9 mouse cellular contexts compared by ENCODE assay signal in genomic region chr17:24676187-24676586, GRCm38 (mm10). TPM values are rescaled to one million over a fixed set of nuclear protein-coding genes. Genes with fewer than 3 reads are reported as not detected.
DNase-seq lines count a peak whose midpoint lies in the region; ATAC-seq and TF ChIP-seq lines count a peak whose summit lies in the region.
"Had no signal": no experiment of that assay in that cellular context is flagged by ENCODE, and none has a peak within 500 bp of the region (broad histone marks: within the 10 kb centered on the region; RNA-seq: fewer than 3 reads in every experiment).

No protein-coding gene starts in this region.

- 51% methylated on average over 2 of the region's 2 CpGs for WGBS in forebrain, embryonic 12.5 days
- 64% methylated on average over 2 of the region's 2 CpGs for WGBS in kidney, postnatal 0 days

- no peaks in the 10 kb centered on the region for H3K27me3 ChIP-seq in forebrain, embryonic 12.5 days
- H3K27me3 ChIP-seq in kidney, postnatal 0 days (ENCODE audit: insufficient read depth, low read length): no peaks in the 10 kb centered on the region
- H3K27me3 ChIP-seq: lung, embryonic 15.5 days had no signal

- TF ChIP-seq CTCF in kidney, postnatal 0 days (IDR thresholded peaks at IDR 0.05; ENCODE audit: low read depth): peak; percentile 85

- peak; percentile 57 for DNase-seq in heart, adult 8-10 months (ENCODE audit: low spot score)
- no peak for DNase-seq in heart, postnatal 25 days (ENCODE audit: low spot score)
- DNase-seq in brain, adult 2 months (ENCODE audit: low read depth, low spot score): peak; percentile 83
- DNase-seq in kidney, postnatal 0 days (ENCODE audit: low spot score): peak; percentile 85
- peak; percentile 90 for DNase-seq in lung, postnatal 36 days
- peak; percentile 84 for DNase-seq in testis, postnatal 10 days (ENCODE audit: low spot score)

- H3K9ac ChIP-seq in forebrain, embryonic 12.5 days: no peak overlapping the region
- no peak overlapping the region for H3K9ac ChIP-seq in kidney, postnatal 0 days (ENCODE audit: low read depth, low read length)
- H3K9ac ChIP-seq: lung, embryonic 15.5 days had no signal

- peaks cover 20% of the 10 kb centered on the region for H3K4me1 ChIP-seq in forebrain, embryonic 12.5 days
- peaks cover 13% of the 10 kb centered on the region for H3K4me1 ChIP-seq in kidney, postnatal 0 days (replicated peaks; ENCODE audit: insufficient read depth, low read length)

- no peak overlapping the region for H3K4me3 ChIP-seq in forebrain, embryonic 12.5 days (replicated peaks)
- H3K4me3 ChIP-seq in kidney, postnatal 0 days (replicated peaks; ENCODE audit: low read depth, low read length): no peak overlapping the region
- H3K4me3 ChIP-seq: lung, embryonic 15.5 days had no signal

- no peak overlapping the region for H3K4me2 ChIP-seq in forebrain, embryonic 12.5 days
- H3K4me2 ChIP-seq in kidney, postnatal 0 days (ENCODE audit: low read length): no peak overlapping the region
- H3K4me2 ChIP-seq: lung, embryonic 15.5 days had no signal

- peak; percentile 85 for ATAC-seq in CD4-positive, CD25-positive, alpha-beta regulatory T cell, adult 4 months
- peak; percentile 44; the same call in 1 of the 2 replicates for ATAC-seq in forebrain, embryonic 12.5 days (ENCODE audit: low FRiP score)
- ATAC-seq in kidney, postnatal 0 days (replicated peaks; ENCODE audit: low FRiP score, low read depth): 0 out of 2 replicates have a peak, but pooled peaks have one; percentile 23

- H3K36me3 ChIP-seq in forebrain, embryonic 12.5 days (replicated peaks): peaks cover 48% of the 10 kb centered on the region
- peaks cover 41% of the 10 kb centered on the region for H3K36me3 ChIP-seq in kidney, postnatal 0 days (ENCODE audit: insufficient read depth, low read length)

- H3K27ac ChIP-seq in forebrain, embryonic 12.5 days: no peak overlapping the region
- H3K27ac ChIP-seq in kidney, postnatal 0 days: no peak overlapping the region
- H3K27ac ChIP-seq: lung, embryonic 15.5 days had no signal

- no peaks in the 10 kb centered on the region for H3K9me3 ChIP-seq in forebrain, embryonic 12.5 days
- H3K9me3 ChIP-seq in kidney, postnatal 0 days (replicated peaks; ENCODE audit: low read length): no peaks in the 10 kb centered on the region
- H3K9me3 ChIP-seq: lung, embryonic 15.5 days had no signal

- intact Hi-C loops in heart, postnatal 25 days (cut with DNase I): loop anchor here (1.0 kb wide), 1 partner anchor 31 kb away; the partner anchor contains the start of gene Tbl3

RNA-seq across cellular contexts. Expression of gene Zfp598, which starts 6.7 kb away (rescaled TPM):
- total RNA-seq in heart, adult 8-10 months (2022): 10 to 100 TPM; 14.3 to 17.0 (median 15.9) TPM
- total RNA-seq in heart, postnatal 25 days (2021): 10 to 100 TPM; 17.5 to 17.9 TPM
- polyA plus RNA-seq in CD4-positive, CD25-positive, alpha-beta regulatory T cell, adult 4 months (2017; shearing (Covaris generic)): 1 to 10 TPM; 3.7 to 5.4 TPM
- polyA plus RNA-seq in forebrain, embryonic 12.5 days (2016; fragmentation: Nextera tagmentation; extraction: Ambion mirVana): 25.5 and 26.9 TPM in 2 replicates
- 17.5 and 18.1 TPM in 2 replicates for polyA plus RNA-seq in kidney, postnatal 0 days (2015; fragmentation: Nextera tagmentation; extraction: Ambion mirVana)

RNA-seq across cellular contexts. Expression of gene Syngr3, which starts 13.6 kb away (rescaled TPM):
- total RNA-seq in heart, adult 8-10 months (2022): under 1 TPM in 2 of 4 experiments, not detected in 2; 0.14 to 0.24 TPM
- not detected for total RNA-seq in heart, postnatal 25 days (2021)
- 1 to 10 TPM; 1.1 TPM for polyA plus RNA-seq in CD4-positive, CD25-positive, alpha-beta regulatory T cell, adult 4 months (2017; shearing (Covaris generic))
- polyA plus RNA-seq in forebrain, embryonic 12.5 days (2016; fragmentation: Nextera tagmentation; extraction: Ambion mirVana): 27.8 and 33.5 TPM in 2 replicates
- 1.4 and 1.7 TPM in 2 replicates for polyA plus RNA-seq in kidney, postnatal 0 days (2015; fragmentation: Nextera tagmentation; extraction: Ambion mirVana)

RNA-seq across cellular contexts. Expression of gene Npw, which starts 17.9 kb away (rescaled TPM):
- not detected for total RNA-seq in heart, adult 8-10 months (2022)
- total RNA-seq in heart, postnatal 25 days (2021): not detected
- not detected for polyA plus RNA-seq in CD4-positive, CD25-positive, alpha-beta regulatory T cell, adult 4 months (2017; shearing (Covaris generic))
- not detected in 2 replicates for polyA plus RNA-seq in forebrain, embryonic 12.5 days (2016; fragmentation: Nextera tagmentation; extraction: Ambion mirVana)
- polyA plus RNA-seq in kidney, postnatal 0 days (2015; fragmentation: Nextera tagmentation; extraction: Ambion mirVana): 0.32 and 0.38 TPM in 2 replicates

RNA-seq across cellular contexts. Expression of gene Gfer, which starts 19.8 kb away (rescaled TPM):
- 10 to 100 TPM; 20.0 to 22.2 (median 21.1) TPM for total RNA-seq in heart, adult 8-10 months (2022)
- total RNA-seq in heart, postnatal 25 days (2021): 10 to 100 TPM; 21.9 to 22.1 TPM
- polyA plus RNA-seq in CD4-positive, CD25-positive, alpha-beta regulatory T cell, adult 4 months (2017; shearing (Covaris generic)): 10 to 100 TPM; 13.5 to 21.7 TPM
- polyA plus RNA-seq in forebrain, embryonic 12.5 days (2016; fragmentation: Nextera tagmentation; extraction: Ambion mirVana): 49.1 and 50.2 TPM in 2 replicates
- polyA plus RNA-seq in kidney, postnatal 0 days (2015; fragmentation: Nextera tagmentation; extraction: Ambion mirVana): 43.3 and 47.6 TPM in 2 replicates

RNA-seq across cellular contexts. Expression of gene Noxo1, which starts 19.8 kb away (rescaled TPM):
- total RNA-seq in heart, adult 8-10 months (2022): under 1 TPM; 0.49 to 0.84 (median 0.58) TPM
- total RNA-seq in heart, postnatal 25 days (2021): under 1 TPM; 0.50 to 0.55 TPM
- 1 to 10 TPM; 1.2 to 1.4 TPM for polyA plus RNA-seq in CD4-positive, CD25-positive, alpha-beta regulatory T cell, adult 4 months (2017; shearing (Covaris generic))
- polyA plus RNA-seq in forebrain, embryonic 12.5 days (2016; fragmentation: Nextera tagmentation; extraction: Ambion mirVana): 1.6 and 2.6 TPM in 2 replicates
- 2.6 and 2.7 TPM in 2 replicates for polyA plus RNA-seq in kidney, postnatal 0 days (2015; fragmentation: Nextera tagmentation; extraction: Ambion mirVana)

Comparison
In these comparisons a context has a peak if more than half of its experiments do, and no peak if none do; other contexts are left out.
1. ATAC-seq: peak in every context shown above with its lines; median percentile 85 in CD4-positive, CD25-positive, alpha-beta regulatory T cell, adult 4 months; 44 in forebrain, embryonic 12.5 days; 23 in kidney, postnatal 0 days.
2. RNA of gene Syngr3, which starts 13.6 kb away (polyA plus RNA-seq): 27.8 to 33.5 TPM in forebrain, embryonic 12.5 days; 1.4 to 1.7 TPM in kidney, postnatal 0 days and 1.1 TPM in CD4-positive, CD25-positive, alpha-beta regulatory T cell, adult 4 months; every median in the first group is over 10 times any median in the second.